Mouse (Mus musculus): ENCODE data around the gene Tab1.

Tab1 gene

GRCm38 (mm10) chr15:80132993-80133586, at the start of gene Tab1:
Gene Tab1 (plus strand): TSS chr15:80133127.
- peak; percentile 96 for DNase-seq (ENCODE audit: low read depth, low spot score)

- peak; percentile 99 for DNase-seq (ENCODE audit: low read depth, low spot score)
These were observed 49.6 kb upstream of the Tab1 start for GRCm38 (mm10) chr15:80083276-80083731.

GRCm38 (mm10) chr15:80083740-80084139, 49.2 kb upstream of the Tab1 start:
- no peak for DNase-seq (ENCODE audit: low read depth, low spot score)

- no peak for DNase-seq (ENCODE audit: low read depth, low spot score)
These were observed 45.4 kb upstream of the Tab1 start for GRCm38 (mm10) chr15:80087406-80088012.

GRCm38 (mm10) chr15:80088637-80089036, 44.3 kb upstream of the Tab1 start:
- peak; percentile 93 for DNase-seq (ENCODE audit: low read depth, low spot score)

GRCm38 (mm10) chr15:80090155-80090554, 42.8 kb upstream of the Tab1 start:
- no peak for DNase-seq (ENCODE audit: low read depth, low spot score)

GRCm38 (mm10) chr15:80090741-80091120, 42.2 kb upstream of the Tab1 start:
- DNase-seq (ENCODE audit: low read depth, low spot score), result no peak

- peak; percentile 77 for DNase-seq (ENCODE audit: low read depth, low spot score)
These were observed 41.6 kb upstream of the Tab1 start, which contains the start of the genes Syngr1 and Rpl3 for GRCm38 (mm10) chr15:80091121-80091955. Gene Syngr1 (plus strand): TSS chr15:80091334. Gene Rpl3 (minus strand): TSS chr15:80091868.

GRCm38 (mm10) chr15:80092041-80092441, 40.9 kb upstream of the Tab1 start:
- DNase-seq (ENCODE audit: low read depth, low spot score), result no peak

GRCm38 (mm10) chr15:80092599-80092998, 40.3 kb upstream of the Tab1 start:
- DNase-seq (ENCODE audit: low read depth, low spot score), result no peak

- no peak for DNase-seq (ENCODE audit: low read depth, low spot score)
These were observed 38.7 kb upstream of the Tab1 start for GRCm38 (mm10) chr15:80094201-80094600.

GRCm38 (mm10) chr15:80095596-80095995, 37.3 kb upstream of the Tab1 start:
- DNase-seq (ENCODE audit: low read depth, low spot score), result no peak

GRCm38 (mm10) chr15:80096406-80096805, 36.5 kb upstream of the Tab1 start:
- no peak for DNase-seq (ENCODE audit: low read depth, low spot score)

GRCm38 (mm10) chr15:80096946-80097881, 35.7 kb upstream of the Tab1 start:
- DNase-seq (ENCODE audit: low read depth, low spot score), result peak; percentile 38

- DNase-seq (ENCODE audit: low read depth, low spot score), result no peak
These were observed 34.9 kb upstream of the Tab1 start for GRCm38 (mm10) chr15:80097999-80098461.

- DNase-seq (ENCODE audit: low read depth, low spot score), result no peak
These were observed 34.1 kb upstream of the Tab1 start for GRCm38 (mm10) chr15:80098809-80099208.

- no peak for DNase-seq (ENCODE audit: low read depth, low spot score)
These were observed 33.5 kb upstream of the Tab1 start for GRCm38 (mm10) chr15:80099477-80099876.

GRCm38 (mm10) chr15:80100196-80100595, 32.7 kb upstream of the Tab1 start:
- DNase-seq (ENCODE audit: low read depth, low spot score), result no peak

GRCm38 (mm10) chr15:80100871-80101270, 32.1 kb upstream of the Tab1 start:
- no peak for DNase-seq (ENCODE audit: low read depth, low spot score)

GRCm38 (mm10) chr15:80101503-80101902, 31.4 kb upstream of the Tab1 start:
- DNase-seq (ENCODE audit: low read depth, low spot score), result no peak

- DNase-seq (ENCODE audit: low read depth, low spot score), result no peak
These were observed 30.4 kb upstream of the Tab1 start for GRCm38 (mm10) chr15:80102495-80102894.

Measured in CD4-positive helper T cell, adult 2 months (primary cell).